In the genomic region with DNA sequence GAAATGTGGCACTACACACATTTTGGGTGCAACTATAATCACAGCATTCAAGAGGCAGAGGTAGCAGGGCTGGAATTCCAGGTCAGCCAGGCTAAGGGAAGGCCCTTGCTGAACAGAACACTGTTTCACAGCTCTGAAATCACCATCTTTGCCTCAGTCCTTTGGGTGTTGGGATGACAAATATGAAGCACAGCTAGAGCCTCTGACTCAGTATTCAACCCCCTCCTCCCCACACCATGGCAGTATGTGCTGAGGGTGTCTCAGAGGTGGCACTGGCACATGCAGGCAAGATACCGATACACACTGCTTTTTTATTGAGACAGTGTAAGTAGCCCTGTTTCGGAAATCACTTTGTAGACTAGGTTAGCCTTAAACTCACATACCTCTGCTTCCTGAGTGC, we compare ENCODE assay signal across 1 mouse cellular context.
TF ChIP-seq lines count a peak whose summit lies in the region.

No protein-coding gene starts in this region.

TF ChIP-seq in MEL, 35 proteins besides CTCF, POLR2A, EP300 and RAD21:
- TF ChIP-seq JUND (IDR thresholded peaks at IDR 0.05; ENCODE audit: low read depth, low read length) (no peak), POLR2AphosphoS2 (IDR thresholded peaks at IDR 0.05; ENCODE audit: low read length) (peak; percentile 34; the same call in 1 of the 2 replicates), SMC3 (IDR thresholded peaks at IDR 0.05; ENCODE audit: low read depth, low read length) (no peak)
